Mouse (Mus musculus) erythroblast, embryonic 14.5 days (primary cell): ENCODE data around the gene Anks1.

Source experiments
- GATA1 ChIP-seq: IDR thresholded peaks from 2 replicates; pipeline ENCODE4 v1.6.1; 2012; ENCODE audit warnings: low read length, inconsistent platforms, mixed read lengths
- TAL1 ChIP-seq: IDR thresholded peaks from 3 replicates; pipeline ENCODE4 v1.6.1; 2012; ENCODE audit warnings: low read length, inconsistent platforms, mixed read lengths

- no peak for TF ChIP-seq TAL1
- no peak for TF ChIP-seq GATA1
These were observed 58.4 kb downstream of the Anks1 start for GRCm38 (mm10) chr17:27967529-27967928.
